Mouse (Mus musculus) heart, postnatal 0 days (tissue): ENCODE data around the gene Pla1a. TPM values are rescaled to one million over a fixed set of nuclear protein-coding genes. Genes with fewer than 3 reads are reported as not detected.
A peak's percentile ranks its signal among the peaks of the same experiment; 100 is the strongest.

Experiments
- ATAC-seq: fragments of 200-750 bp; cut with Nextera tagmentation; 2 replicates; pipeline ENCODE4 v1.8.0; 2017; ENCODE audit warnings: low read depth, moderate number of reproducible peaks, moderate library complexity; ENCODE audit not compliant: insufficient read depth
- DNase-seq: peaks from one replicate; pipeline ENCODE4 v3.0.0-alpha.2; 2016; ENCODE audit warnings: low spot score
- H3K27ac ChIP-seq: fragments of 300-500 bp; sonication (generic); 2 replicates; pipeline ENCODE4 v1.5.1; 2014; ENCODE audit warnings: low read depth, mild to moderate bottlenecking
- H3K27me3 ChIP-seq: fragments of 300-500 bp; sonication (generic); 2 replicates; pipeline ENCODE4 v1.6.1; 2014; ENCODE audit warnings: low read length, mixed read lengths; ENCODE audit not compliant: control insufficient read depth, insufficient read depth
- H3K36me3 ChIP-seq: fragments of 300-500 bp; sonication (generic); replicated peaks from 2 replicates; pipeline ENCODE4 v1.6.1; 2014; ENCODE audit warnings: low read length, mixed read lengths; ENCODE audit not compliant: control insufficient read depth, insufficient read depth
- H3K4me1 ChIP-seq: fragments of 300-500 bp; sonication (generic); 2 replicates; pipeline ENCODE4 v1.6.1; 2014; ENCODE audit warnings: antibody characterized with exemption; ENCODE audit not compliant: control insufficient read depth, insufficient read depth
- H3K4me2 ChIP-seq: fragments of 300-500 bp; sonication (generic); 2 replicates; pipeline ENCODE4 v1.6.1; 2014; ENCODE audit warnings: low read depth, mild to moderate bottlenecking, low read length, moderate library complexity
- H3K4me3 ChIP-seq: fragments of 300-500 bp; sonication (generic); 2 replicates; pipeline ENCODE4 v1.5.1; 2014; ENCODE audit warnings: low read depth, low read length
- H3K9ac ChIP-seq: fragments of 300-500 bp; sonication (generic); replicated peaks from 2 replicates; pipeline ENCODE4 v1.6.1; 2014; ENCODE audit warnings: low read depth, low read length, mixed read lengths
- H3K9me3 ChIP-seq: fragments of 300-500 bp; sonication (generic); replicated peaks from 2 replicates; pipeline ENCODE4 v1.6.1; 2016; ENCODE audit warnings: low read length; ENCODE audit not compliant: control insufficient read depth
- CTCF ChIP-seq: IDR thresholded peaks from 2 replicates; pipeline ENCODE4 v1.5.1; 2016; ENCODE audit warnings: antibody characterized with exemption, control low read depth, low read depth
- EP300 ChIP-seq: IDR thresholded peaks from 2 replicates; pipeline ENCODE4 v1.6.1; 2016; ENCODE audit warnings: antibody characterized with exemption, low read depth
- WGBS: fragments of 180-500 bp; shearing (Covaris S2); extraction: QIAGEN DNeasy Blood & Tissue Kit; methylation state at CpG from one replicate; pipeline ENCODE4 v1.1.7; 2014; 5-methylcytosine and 5-hydroxymethylcytosine counted together
- polyA plus RNA-seq: library from polyadenylated mRNA; unstranded; fragments of >200 nt; fragmentation: Nextera tagmentation; extraction: Ambion mirVana; gene quantifications from 2 replicates; pipeline ENCODE4 v1.2.1, GENCODE M21; 2015
- total RNA-seq: library from RNA; depleted of rRNA; stranded (reverse); fragments of >200 nt; gene quantifications from 2 replicates; pipeline ENCODE4 v1.2.3, GENCODE M21; 2014; ENCODE audit warnings: low replicate concordance

Gene Pla1a
- total and polyA plus RNA-seq, 2 experiments from 2014 or later = 4.9 to 13.4 TPM

- ATAC-seq = no peak
- Histone ChIP-seq H3K4me2 (no peak overlapping the region), H3K4me3 (no peak overlapping the region), H3K9me3 (no peaks in the 10 kb centered on the region), H3K36me3 (no peaks in the 10 kb centered on the region), H3K27ac (no peak overlapping the region), H3K27me3 (no peaks in the 10 kb centered on the region), H3K4me1 (no peaks in the 10 kb centered on the region), H3K9ac (no peak overlapping the region)
- WGBS = 92% methylated on average over 1 of the region's 1 CpGs
- no peak for DNase-seq
- TF ChIP-seq CTCF (no peak), EP300 (no peak)
Measured at GRCm38 (mm10) chr16:38439190-38439589, 6.2 kb upstream of the Pla1a start.

DNA sequence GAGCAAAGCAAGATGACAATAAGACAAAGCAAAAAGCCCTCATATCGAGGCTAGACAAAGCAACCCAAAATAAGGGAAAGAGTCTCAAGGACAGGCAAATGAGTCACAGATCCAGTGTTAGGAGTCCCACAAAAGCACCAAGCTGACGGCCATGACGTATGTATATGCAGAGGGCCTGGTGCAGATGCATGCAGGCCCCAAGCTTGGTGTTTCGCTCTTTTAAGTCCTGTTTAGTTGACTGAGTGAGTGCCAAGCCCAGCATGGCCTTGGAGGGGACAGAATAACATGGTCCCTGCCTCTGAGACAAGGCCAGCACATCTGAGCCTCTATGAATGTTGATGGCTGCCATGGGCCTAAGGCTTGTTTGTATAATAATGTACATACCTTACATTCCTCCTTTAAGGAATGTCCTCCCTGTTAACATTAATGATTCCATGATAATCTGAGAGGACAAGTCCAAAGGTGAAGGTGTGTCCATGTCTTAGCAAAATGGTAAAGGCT lies 1.4 kb upstream of the Pla1a start:
- Histone ChIP-seq H3K27ac (no peak overlapping the region), H3K9me3 (no peaks in the 10 kb centered on the region), H3K4me3 (no peak overlapping the region), H3K4me1 (peaks cover 13% of the 10 kb centered on the region), H3K27me3 (no peaks in the 10 kb centered on the region), H3K4me2 (no peak overlapping the region), H3K36me3 (no peaks in the 10 kb centered on the region), H3K9ac (no peak overlapping the region)
- 88% methylated on average over 4 of the region's 4 CpGs for whole genome bisulfite sequencing
- ATAC-seq (no peak), DNase-seq (no peak)
- no peak for TF ChIP-seq CTCF
- no peak for TF ChIP-seq EP300

- Histone ChIP-seq H3K27me3 (no peaks in the 10 kb centered on the region), H3K36me3 (no peaks in the 10 kb centered on the region), H3K4me2 (no peak overlapping the region), H3K9me3 (no peaks in the 10 kb centered on the region), H3K9ac (no peak overlapping the region), H3K4me3 (no peak overlapping the region), H3K4me1 (peaks cover 13% of the 10 kb centered on the region), H3K27ac (no peak overlapping the region)
- no peak for DNase-seq
- TF ChIP-seq EP300 (no peak), CTCF (no peak)
- 85% methylated on average over 8 of the region's 8 CpGs for WGBS
- ATAC-seq = no peak
Measured at GRCm38 (mm10) chr16:38433514-38433913, 569 bp upstream of the Pla1a start.

- Histone ChIP-seq H3K27ac (peak overlapping the region; percentile 36), H3K27me3 (no peaks in the 10 kb centered on the region), H3K36me3 (no peaks in the 10 kb centered on the region), H3K4me1 (peaks cover 13% of the 10 kb centered on the region), H3K9me3 (no peaks in the 10 kb centered on the region), H3K9ac (no peak overlapping the region), H3K4me3 (no peak overlapping the region), H3K4me2 (peak overlapping the region; percentile 18; the same call in 1 of the 2 replicates)
- DNase-seq (peak; percentile 53), ATAC-seq (peak; percentile 20; the same call in 1 of the 2 replicates)
- TF ChIP-seq EP300 = no peak
- 24% methylated on average over 13 of the region's 13 CpGs for WGBS
Measured at GRCm38 (mm10) chr16:38431446-38432185, 1.3 kb downstream of the Pla1a start.

DNA sequence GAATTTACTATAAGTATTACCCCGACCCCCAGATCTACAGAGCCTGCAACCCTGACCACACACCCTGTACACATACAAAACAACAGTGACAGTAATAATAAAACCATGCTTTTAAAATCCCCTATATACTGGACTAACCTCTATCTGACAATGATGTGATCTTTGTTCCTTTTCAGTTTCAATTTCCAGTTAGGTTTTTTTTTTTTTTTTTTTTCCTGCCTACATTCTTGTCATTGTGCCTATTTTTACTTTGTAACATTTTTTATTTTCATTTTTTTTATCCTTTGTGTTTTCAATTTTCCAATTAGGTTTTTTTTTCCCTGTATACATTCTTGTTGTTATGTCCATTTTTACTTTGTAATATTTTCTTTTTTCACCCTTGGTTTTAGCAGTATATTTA lies 7.1 kb downstream of the Pla1a start:
- no peaks in the 10 kb centered on the region for H3K36me3 ChIP-seq
- peaks cover 1% of the 10 kb centered on the region; the same call in 1 of the 2 replicates for H3K4me1 ChIP-seq
- H3K9ac ChIP-seq = no peak overlapping the region
- no peak overlapping the region for H3K4me2 ChIP-seq
- no peak overlapping the region for H3K4me3 ChIP-seq
- TF ChIP-seq CTCF (no peak), EP300 (no peak)
- H3K9me3 ChIP-seq = no peaks in the 10 kb centered on the region
- DNase-seq (no peak), ATAC-seq (no peak)
- 71% methylated on average over 1 of the region's 1 CpGs for WGBS
- no peaks in the 10 kb centered on the region for H3K27me3 ChIP-seq
- no peak overlapping the region for H3K27ac ChIP-seq

DNA sequence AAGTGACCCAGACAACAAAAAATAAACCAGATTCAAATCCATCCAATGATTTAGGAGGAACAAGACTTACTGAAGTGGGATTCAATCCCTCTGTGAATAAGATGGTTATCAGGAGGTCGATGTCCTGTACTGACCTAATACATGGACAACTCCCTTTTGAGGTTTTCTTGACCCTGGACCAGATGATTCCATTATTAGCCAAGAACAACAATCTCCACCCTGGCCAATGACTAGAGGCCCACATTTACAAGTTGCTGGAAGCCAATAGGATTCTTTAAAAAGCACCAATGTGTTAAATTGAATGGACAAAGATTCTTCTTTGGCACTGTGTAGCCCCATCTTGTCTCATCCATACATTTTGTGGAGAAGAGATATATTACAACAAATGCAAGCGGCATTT lies 7.6 kb downstream of the Pla1a start:
- Histone ChIP-seq H3K36me3 (no peaks in the 10 kb centered on the region), H3K27ac (no peak overlapping the region), H3K9ac (no peak overlapping the region), H3K4me1 (no peaks in the 10 kb centered on the region), H3K9me3 (no peaks in the 10 kb centered on the region), H3K27me3 (no peaks in the 10 kb centered on the region), H3K4me2 (no peak overlapping the region), H3K4me3 (no peak overlapping the region)
- TF ChIP-seq CTCF = no peak
- TF ChIP-seq EP300 = no peak
- no peak for DNase-seq
- 76% methylated on average over 2 of the region's 2 CpGs for WGBS
- no peak for ATAC-seq
